Mouse (Mus musculus): ENCODE data around the gene Wipf3.

GRCm38 (mm10) chr6:54552721-54553413 is 123.5 kb downstream of the Wipf3 start:
- TF ChIP-seq ZC3H11A (IDR thresholded peaks at IDR 0.05; ENCODE audit: borderline replicate concordance, low read depth, low read length) = no peak
- no peak for TF ChIP-seq MAFK (IDR thresholded peaks at IDR 0.05; ENCODE audit: insufficient read depth, low read depth, low read length)
- no peak for TF ChIP-seq HCFC1 (IDR thresholded peaks at IDR 0.05; ENCODE audit: borderline replicate concordance, insufficient read depth, low read length)
- TF ChIP-seq CHD2 (IDR thresholded peaks at IDR 0.05; ENCODE audit: low read depth, low read length) = no peak

Data from ES-E14 (cell line).